Mouse (Mus musculus): ENCODE data around the gene Glb1.

DNA sequence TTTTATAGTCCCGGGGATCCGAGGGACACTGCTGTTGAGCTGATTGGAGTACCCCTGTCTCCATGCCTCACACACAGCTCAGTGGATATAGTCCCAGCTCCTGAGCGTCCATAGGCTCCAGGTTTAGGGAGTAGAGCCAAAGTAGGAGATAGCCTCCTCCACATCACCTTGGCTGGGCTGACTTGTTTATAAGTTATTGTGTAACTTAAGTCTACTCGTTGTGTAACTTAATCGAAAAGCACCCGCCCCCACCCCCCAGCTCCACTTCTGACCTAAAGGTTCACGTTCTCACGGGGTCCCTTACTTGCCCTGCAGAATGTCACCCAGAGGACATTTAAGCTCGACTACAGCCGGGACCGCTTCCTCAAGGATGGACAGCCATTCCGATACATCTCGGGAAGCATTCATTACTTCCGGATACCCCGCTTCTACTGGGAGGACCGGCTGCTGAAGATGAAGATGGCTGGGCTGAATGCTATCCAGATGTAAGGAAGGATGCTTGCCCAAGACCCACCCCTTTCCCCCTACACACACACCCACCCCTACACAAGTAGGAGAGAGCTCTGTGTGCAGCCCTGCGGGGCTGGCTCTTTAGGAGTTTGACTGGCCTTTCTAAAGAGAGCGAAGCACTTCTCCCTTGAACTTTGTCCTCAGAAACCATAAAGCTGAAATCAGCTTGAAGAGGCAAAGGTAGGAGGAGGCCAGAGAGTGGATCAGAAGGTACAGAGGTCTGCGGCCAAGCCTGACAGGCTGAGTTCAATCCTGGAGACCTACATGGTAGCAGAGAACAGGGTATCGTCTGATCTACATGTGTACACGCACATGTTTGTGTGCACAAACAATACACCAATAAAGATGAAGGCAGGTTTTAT lies 16.0 kb downstream of the Glb1 start:
- no peak for TF ChIP-seq CTCF (IDR thresholded peaks at IDR 0.05; ENCODE audit: control insufficient read depth, insufficient read depth, insufficient replicate concordance, low read depth, low read length)
- no peak for TF ChIP-seq POLR2A (IDR thresholded peaks at IDR 0.05; ENCODE audit: control insufficient read depth, low read depth, low read length)
